ENCODE assay signal across 12 mouse cellular contexts in genomic region chr15:79333409-79333808, GRCm38 (mm10). TPM values are rescaled to one million over a fixed set of nuclear protein-coding genes. Genes with fewer than 3 reads are reported as not detected.
A peak's percentile ranks its signal among the peaks of the same experiment; 100 is the strongest.
DNase-seq lines count a peak whose midpoint lies in the region; ATAC-seq and TF ChIP-seq lines count a peak whose summit lies in the region.
"Had no signal": no experiment of that assay in that cellular context is flagged by ENCODE, and none has a peak within 500 bp of the region (broad histone marks: within the 10 kb centered on the region; RNA-seq: fewer than 3 reads in every experiment).

No protein-coding gene starts in this region.

- no peak overlapping the region for H3K4me3 ChIP-seq in heart, embryonic 13.5 days
- H3K4me3 ChIP-seq in CH12.LX (replicated peaks in 1 of 3; ENCODE audit: low read depth in 2 of 3, low read length in 2 of 3, poor library complexity in 1 of 3): no peak overlapping the region
- H3K4me3 ChIP-seq in liver, embryonic 16.5 days (ENCODE audit: low read depth, low read length): no peak overlapping the region
- H3K4me3 ChIP-seq: megakaryocyte, embryonic 14.5 days had no signal

- intact Hi-C loops in heart, postnatal 36 days (cut with DNase I): no loop called here

- WGBS in heart, embryonic 13.5 days: 71% methylated on average over 4 of the region's 4 CpGs
- WGBS in liver, embryonic 16.5 days (ENCODE audit: insufficient replicate concordance): 41% methylated on average over 4 of the region's 4 CpGs

- peak; percentile 67 for ATAC-seq in heart, embryonic 13.5 days (ENCODE audit: extremely low read depth, insufficient number of reproducible peaks, low FRiP score, low TSS enrichment)
- ATAC-seq in liver, embryonic 16.5 days (ENCODE audit: low read depth): peak; percentile 82
- ATAC-seq: forebrain, embryonic 14.5 days; inflammation-experienced regulatory T-cells, adult 6 months had no signal

- TF ChIP-seq EP300 in CH12.LX (IDR thresholded peaks at IDR 0.05; ENCODE audit: low read length): no peak; the same call in 1 of the 2 replicates

- no peak overlapping the region for H3K9ac ChIP-seq in heart, embryonic 13.5 days
- no peak overlapping the region for H3K9ac ChIP-seq in CH12.LX (ENCODE audit: insufficient read depth, low read depth)
- H3K9ac ChIP-seq in liver, embryonic 16.5 days (ENCODE audit: low read depth, low read length): no peak overlapping the region

- in situ Hi-C loops in CH12.LX (cut with MboI; ENCODE audit: low pct_ligation_motif_present, low pct_unique_long_range_greater_than_20kb, low sequenced_read_pairs): loop anchor here (25.0 kb wide), 1 partner anchor 421 kb away; the partner anchor contains the start of gene Pdxp

- no peak overlapping the region for H3K27ac ChIP-seq in heart, embryonic 13.5 days (replicated peaks)
- peak overlapping the region; percentile 21; the same call in 1 of the 2 replicates for H3K27ac ChIP-seq in CH12.LX (ENCODE audit: insufficient read depth, low read depth)
- H3K27ac ChIP-seq in liver, embryonic 16.5 days (ENCODE audit: low read length): peak overlapping the region; percentile 12

- H3K9me3 ChIP-seq in heart, embryonic 13.5 days: no peaks in the 10 kb centered on the region
- no peaks in the 10 kb centered on the region for H3K9me3 ChIP-seq in CH12.LX (replicated peaks; ENCODE audit: low read length)
- H3K9me3 ChIP-seq in liver, embryonic 16.5 days (replicated peaks; ENCODE audit: control insufficient read depth, low read length): no peaks in the 10 kb centered on the region

- dilution Hi-C loops in CH12.LX (cut with MboI; ENCODE audit: extremely low pct_ligation_motif_present, extremely low pct_unique_long_range_greater_than_20kb, low sequenced_read_pairs): no loop called here

- no peak for TF ChIP-seq POLR2A in CH12.LX (IDR thresholded peaks at IDR 0.05; ENCODE audit: low read depth, low read length)

- H3K4me2 ChIP-seq in heart, embryonic 13.5 days: no peak overlapping the region
- H3K4me2 ChIP-seq in CH12.LX (ENCODE audit: insufficient read depth, low read depth, poor library complexity, severe bottlenecking): no peak overlapping the region
- H3K4me2 ChIP-seq in liver, embryonic 16.5 days (ENCODE audit: low read depth, low read length): no peak overlapping the region

- H3K79me2 ChIP-seq in CH12.LX (replicated peaks; ENCODE audit: control insufficient read depth, extremely low read depth, insufficient read depth, poor library complexity, severe bottlenecking): no peaks in the 10 kb centered on the region

- H3K36me3 ChIP-seq in heart, embryonic 13.5 days: no peaks in the 10 kb centered on the region
- H3K36me3 ChIP-seq in CH12.LX (replicated peaks in 1 of 2; ENCODE audit: control insufficient read depth in 1 of 2, insufficient read depth in 1 of 2, low read length in 1 of 2): no peaks in the 10 kb centered on the region
- H3K36me3 ChIP-seq in liver, embryonic 16.5 days (ENCODE audit: control insufficient read depth, insufficient read depth): no peaks in the 10 kb centered on the region

- H3K27me3 ChIP-seq in heart, embryonic 13.5 days (replicated peaks): 0 out of 2 replicates have a peak, but pooled peaks cover 3% of the 10 kb centered on the region
- H3K27me3 ChIP-seq in CH12.LX (replicated peaks): no peaks in the 10 kb centered on the region
- peaks cover 2% of the 10 kb centered on the region; the same call in 1 of the 2 replicates for H3K27me3 ChIP-seq in liver, embryonic 16.5 days (ENCODE audit: control insufficient read depth, insufficient read depth, low read depth, low read length)

- no peak for DNase-seq in heart, postnatal 36 days
- DNase-seq in CH12.LX (ENCODE audit: extremely low read depth): no peak
- DNase-seq in brain, adult 2 months (ENCODE audit: low read depth, low spot score): peak; percentile 12
- no peak for DNase-seq in cerebellum, adult 8-10 months
- no peak for DNase-seq in frontal cortex, postnatal 36 days (ENCODE audit: low spot score in 2 of 2)
- DNase-seq in thymus, postnatal 4 days: no peak
- DNase-seq: right cerebral cortex, postnatal 4 days had no signal

- no peaks in the 10 kb centered on the region for H3K4me1 ChIP-seq in heart, embryonic 13.5 days
- peaks cover 19 to 66% of the 10 kb centered on the region in 2 experiments for H3K4me1 ChIP-seq in CH12.LX (ENCODE audit: control insufficient read depth in 1 of 2, insufficient read depth in 2 of 2)
- H3K4me1 ChIP-seq in liver, embryonic 16.5 days (ENCODE audit: control insufficient read depth, low read depth, low read length): peaks cover 22% of the 10 kb centered on the region

- peak in 1 of 2 experiments; percentile 12; a peak in 1 of 4 replicates for TF ChIP-seq CTCF in CH12.LX (conservative IDR thresholded peaks at IDR 0.05 in 1 of 2, IDR thresholded peaks at IDR 0.05 in 1 of 2; ENCODE audit: low read depth in 2 of 2, low read length in 2 of 2)

- TF ChIP-seq RAD21 in CH12.LX (IDR thresholded peaks at IDR 0.05; ENCODE audit: low read depth, low read length): no peak

TF ChIP-seq in CH12.LX, 34 proteins besides CTCF, POLR2A, EP300 and RAD21:
- TF ChIP-seq SMC3 (IDR thresholded peaks at IDR 0.05; ENCODE audit: low read depth, low read length) (0 out of 2 replicates have a peak, but pooled peaks have one; percentile 1), RCOR1 (conservative IDR thresholded peaks at IDR 0.05; ENCODE audit: low read depth, low read length) (no peak), PAX5 (IDR thresholded peaks at IDR 0.05; ENCODE audit: low read length) (no peak), ZNF384 (IDR thresholded peaks at IDR 0.05; ENCODE audit: low read depth, low read length) (no peak), ETS1 (conservative IDR thresholded peaks at IDR 0.05; ENCODE audit: low read depth, low read length) (peak; percentile 69), MAZ (IDR thresholded peaks at IDR 0.05; ENCODE audit: low read depth, low read length) (no peak), IRF4 (IDR thresholded peaks at IDR 0.05; ENCODE audit: low read depth, low read length) (0 out of 2 replicates have a peak, but pooled peaks have one; percentile 28), MAFK (IDR thresholded peaks at IDR 0.05; ENCODE audit: insufficient replicate concordance, low read length) (peak; percentile 98), TCF12 (IDR thresholded peaks at IDR 0.05; ENCODE audit: low read depth, low read length) (0 out of 2 replicates have a peak, but pooled peaks have one; percentile 19), JUND (conservative IDR thresholded peaks at IDR 0.05; ENCODE audit: low read depth, low read length) (0 out of 2 replicates have a peak, but pooled peaks have one; percentile 23), TBP (conservative IDR thresholded peaks at IDR 0.05; ENCODE audit: low read depth, low read length) (no peak), UBTF (IDR thresholded peaks at IDR 0.05; ENCODE audit: low read depth, low read length) (no peak)
TF ChIP-seq in CH12.LX: peak in this region for 6.

RNA-seq across cellular contexts. Expression of gene Pla2g6, which starts 5.2 kb away (rescaled TPM):
- polyA plus RNA-seq in heart, embryonic 13.5 days (2015; fragmentation: Nextera tagmentation; extraction: Ambion mirVana): 12.2 and 12.7 TPM in 2 replicates
- 1 to 10 TPM; 8.1 to 8.7 TPM for total RNA-seq in heart, postnatal 36 days (2021)
- total RNA-seq in CH12.LX (2012; rRNA removed) (18.7 and 20.9 TPM in 2 replicates), CH12.LX (2014; rRNA removed) (9.1 and 9.3 TPM in 2 replicates)
- polyA plus RNA-seq in CH12.LX (2012; ENCODE audit: insufficient read length, low read depth): 12.7 and 14.8 TPM in 2 replicates
- polyA plus RNA-seq in liver, embryonic 16.5 days (2015; fragmentation: Nextera tagmentation; extraction: Ambion mirVana): 16.7 and 19.5 TPM in 2 replicates

RNA-seq across cellular contexts. Expression of gene Maff, which starts 13.0 kb away (rescaled TPM):
- 1.7 and 2.0 TPM in 2 replicates for polyA plus RNA-seq in heart, embryonic 13.5 days (2015; fragmentation: Nextera tagmentation; extraction: Ambion mirVana)
- 10 to 100 TPM in 1 of 2 experiments, 1 to 10 TPM in 1; 9.0 to 10.5 TPM for total RNA-seq in heart, postnatal 36 days (2021)
- total RNA-seq in CH12.LX (2012; rRNA removed) (9.3 and 15.4 TPM in 2 replicates), CH12.LX (2014; rRNA removed) (7.6 and 9.2 TPM in 2 replicates)
- 9.7 and 10.5 TPM in 2 replicates for polyA plus RNA-seq in CH12.LX (2012; ENCODE audit: insufficient read length, low read depth)
- 2.3 and 3.3 TPM in 2 replicates for polyA plus RNA-seq in liver, embryonic 16.5 days (2015; fragmentation: Nextera tagmentation; extraction: Ambion mirVana)

RNA-seq across cellular contexts. Expression of gene Baiap2l2, which starts 48.1 kb away (rescaled TPM):
- 10.6 and 12.4 TPM in 2 replicates for polyA plus RNA-seq in heart, embryonic 13.5 days (2015; fragmentation: Nextera tagmentation; extraction: Ambion mirVana)
- under 1 TPM in 1 of 2 experiments, not detected in 1; 0.50 TPM for total RNA-seq in heart, postnatal 36 days (2021)
- total RNA-seq in CH12.LX (2012; rRNA removed) (0.21 and 1.5 TPM in 2 replicates), CH12.LX (2014; rRNA removed) (not detected in 2 replicates)
- polyA plus RNA-seq in CH12.LX (2012; ENCODE audit: insufficient read length, low read depth): 0.84 and 1.2 TPM in 2 replicates
- 1.7 and 2.6 TPM in 2 replicates for polyA plus RNA-seq in liver, embryonic 16.5 days (2015; fragmentation: Nextera tagmentation; extraction: Ambion mirVana)
